Mouse (Mus musculus) cortical plate, adult 2 months (tissue): ENCODE measurements around the gene E330021D16Rik.

ENCODE experiments used
- CTCF ChIP-seq: fragments of 200-500 bp; IDR thresholded peaks from 2 replicates; pipeline ENCODE4 v1.5.1; 2011; ENCODE audit warnings: mild to moderate bottlenecking, control low read depth, low read length; ENCODE audit not compliant: insufficient read depth; ENCODE audit errors: extremely low read depth
- POLR2A ChIP-seq: fragments of 200-500 bp; IDR thresholded peaks from 2 replicates; pipeline ENCODE4 v1.6.1; 2011; ENCODE audit warnings: mild to moderate bottlenecking, low read length, control low read depth; ENCODE audit not compliant: insufficient read depth; ENCODE audit errors: extremely low read depth

DNA sequence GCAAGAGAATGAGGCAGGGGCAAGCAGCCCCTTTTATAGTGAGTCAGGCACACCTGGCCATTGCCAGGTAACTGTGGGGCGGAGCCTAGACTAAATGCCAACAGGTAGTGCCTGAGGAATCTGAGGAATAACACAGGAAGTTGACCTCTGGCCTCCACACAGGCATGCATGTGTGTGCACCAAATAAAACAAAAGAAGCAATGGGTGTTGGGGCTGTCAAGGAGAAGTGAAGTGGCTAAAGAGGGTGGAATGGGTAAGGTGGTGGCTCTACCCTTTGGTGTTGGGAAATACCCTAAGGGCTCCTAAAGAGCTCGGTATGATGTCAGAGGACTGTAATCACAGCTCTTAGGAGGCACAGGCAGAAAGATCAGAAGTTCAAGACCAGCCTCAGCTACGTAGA, 32.2 kb downstream of the E330021D16Rik start:
- TF ChIP-seq CTCF (no peak), POLR2A (no peak)
